Mouse (Mus musculus): ENCODE data around the gene Elk3. TPM values are rescaled to one million over a fixed set of nuclear protein-coding genes. Genes with fewer than 3 reads are reported as not detected.

Gene Elk3
- polyA plus RNA-seq, 1 experiment from 2014 or later: 21.9 TPM

DNA sequence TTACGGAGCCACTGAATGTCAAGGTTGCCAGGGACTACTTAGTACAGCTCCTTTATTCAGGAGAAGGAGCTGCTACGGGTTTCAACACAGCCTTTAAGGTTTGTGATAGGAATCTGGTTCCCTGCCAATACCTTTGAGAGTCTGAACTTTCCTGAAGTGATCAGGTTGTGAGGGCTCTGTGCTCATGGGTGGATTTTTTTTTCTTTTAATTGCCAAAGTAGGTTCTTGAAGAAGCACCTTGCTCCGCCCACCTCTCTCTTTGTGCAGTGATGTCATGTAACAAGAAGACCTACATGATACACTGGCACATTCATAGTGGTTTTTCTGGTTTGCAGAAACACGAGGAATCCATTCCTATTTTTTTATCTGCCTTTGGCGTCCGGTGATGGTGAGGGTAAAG lies 16.3 kb upstream of the Elk3 start:
- 81% methylated on average over 6 of the region's 6 CpGs for WGBS
- ATAC-seq: no peak

DNA sequence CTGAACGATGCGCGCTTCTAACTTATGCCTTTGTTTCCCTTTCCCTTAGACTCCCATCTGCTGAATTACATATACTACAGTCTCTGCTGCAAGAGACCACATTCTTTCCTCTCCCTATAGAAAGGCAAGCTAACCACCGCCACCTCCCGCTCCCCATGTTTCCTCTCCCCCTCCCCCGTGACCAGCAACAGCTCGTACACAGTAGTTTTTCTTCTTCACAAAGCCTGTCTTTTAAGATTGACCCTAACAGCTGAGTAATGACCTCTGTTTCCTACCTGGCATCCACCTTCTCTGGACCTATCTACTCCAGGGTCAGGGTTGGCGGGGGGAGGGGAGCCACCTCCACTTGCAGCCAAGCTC lies 15.8 kb upstream of the Elk3 start:
- H3K27ac ChIP-seq: no peak overlapping the region
- no peaks in the 10 kb centered on the region for H3K36me3 ChIP-seq
- no peak for ATAC-seq

More for the DNA sequence above, 16.3 kb upstream of the Elk3 start:
- H3K27ac ChIP-seq: no peak overlapping the region
- no peaks in the 10 kb centered on the region for H3K27me3 ChIP-seq (replicated peaks)
- H3K9me3 ChIP-seq: no peaks in the 10 kb centered on the region
- H3K4me3 ChIP-seq (replicated peaks): no peak overlapping the region
- H3K9ac ChIP-seq: no peak overlapping the region
- peaks cover 6% of the 10 kb centered on the region; the same call in 1 of the 2 replicates for H3K4me1 ChIP-seq (replicated peaks)
- H3K36me3 ChIP-seq: no peaks in the 10 kb centered on the region
- no peak overlapping the region for H3K4me2 ChIP-seq (replicated peaks)

GRCm38 (mm10) chr10:93325804-93326740 lies 15.1 kb upstream of the Elk3 start:
- 63% methylated on average over 12 of the region's 12 CpGs for WGBS
- H3K4me1 ChIP-seq (replicated peaks): peaks cover 6% of the 10 kb centered on the region; the same call in 1 of the 2 replicates
- no peak overlapping the region for H3K4me2 ChIP-seq (replicated peaks)
- no peak overlapping the region for H3K4me3 ChIP-seq (replicated peaks)
- H3K9me3 ChIP-seq: no peaks in the 10 kb centered on the region
- no peak overlapping the region for H3K27ac ChIP-seq
- no peak overlapping the region for H3K9ac ChIP-seq
- no peaks in the 10 kb centered on the region for H3K36me3 ChIP-seq
- no peaks in the 10 kb centered on the region for H3K27me3 ChIP-seq (replicated peaks)
- ATAC-seq: peak; percentile 77; the same call in 1 of the 2 replicates

More for the DNA sequence above, 15.8 kb upstream of the Elk3 start:
- H3K4me2 ChIP-seq (replicated peaks): no peak overlapping the region
- H3K27me3 ChIP-seq (replicated peaks): no peaks in the 10 kb centered on the region
- no peak overlapping the region for H3K9ac ChIP-seq
- no peaks in the 10 kb centered on the region for H3K9me3 ChIP-seq
- H3K4me3 ChIP-seq (replicated peaks): no peak overlapping the region
- 79% methylated on average over 8 of the region's 8 CpGs for WGBS
- H3K4me1 ChIP-seq (replicated peaks): peaks cover 6% of the 10 kb centered on the region; the same call in 1 of the 2 replicates

DNA sequence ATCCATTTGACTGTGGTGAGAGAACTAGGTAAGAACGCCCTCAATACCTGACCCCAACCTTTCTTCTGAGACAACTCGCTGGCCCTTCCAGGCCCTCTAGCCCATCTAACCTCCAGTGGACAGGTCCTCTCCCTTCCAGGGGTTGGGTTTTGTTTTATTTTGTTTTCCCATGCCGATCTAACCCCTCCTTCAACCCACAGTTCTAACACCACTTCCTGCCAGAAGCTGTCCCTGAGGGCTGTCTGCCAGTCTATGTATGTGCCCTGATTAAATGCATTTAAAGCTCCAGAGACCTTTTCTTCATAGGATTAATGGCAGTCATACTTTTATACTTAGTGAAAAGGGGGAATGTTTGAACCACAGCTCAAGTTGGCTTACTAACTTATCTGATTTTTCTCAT lies 14.4 kb upstream of the Elk3 start:
- Histone ChIP-seq H3K4me2 (replicated peaks) (no peak overlapping the region), H3K27me3 (replicated peaks) (no peaks in the 10 kb centered on the region), H3K4me1 (replicated peaks) (peaks cover 6% of the 10 kb centered on the region; the same call in 1 of the 2 replicates), H3K36me3 (no peaks in the 10 kb centered on the region), H3K9ac (no peak overlapping the region), H3K4me3 (replicated peaks) (no peak overlapping the region), H3K27ac (no peak overlapping the region), H3K9me3 (no peaks in the 10 kb centered on the region)
- no peak for ATAC-seq
- WGBS: 68% methylated on average over 3 of the region's 3 CpGs

- H3K36me3 ChIP-seq: no peaks in the 10 kb centered on the region
- H3K27ac ChIP-seq: no peak overlapping the region
- no peak overlapping the region for H3K4me3 ChIP-seq (replicated peaks)
- H3K4me1 ChIP-seq (replicated peaks): peaks cover 6% of the 10 kb centered on the region; the same call in 1 of the 2 replicates
- H3K9me3 ChIP-seq: no peaks in the 10 kb centered on the region
- no peak overlapping the region for H3K4me2 ChIP-seq (replicated peaks)
- ATAC-seq: no peak
- WGBS: 98% methylated on average over 2 of the region's 2 CpGs
- no peaks in the 10 kb centered on the region for H3K27me3 ChIP-seq (replicated peaks)
- no peak overlapping the region for H3K9ac ChIP-seq
These were observed 13.5 kb upstream of the Elk3 start for GRCm38 (mm10) chr10:93324438-93324837.

GRCm38 (mm10) chr10:93323659-93324058 lies 12.7 kb upstream of the Elk3 start:
- Histone ChIP-seq H3K4me2 (replicated peaks) (no peak overlapping the region), H3K27me3 (replicated peaks) (no peaks in the 10 kb centered on the region), H3K9me3 (no peaks in the 10 kb centered on the region), H3K27ac (no peak overlapping the region), H3K4me1 (replicated peaks) (peaks cover 6% of the 10 kb centered on the region; the same call in 1 of the 2 replicates), H3K9ac (no peak overlapping the region), H3K4me3 (replicated peaks) (no peak overlapping the region), H3K36me3 (no peaks in the 10 kb centered on the region)
- 93% methylated on average over 2 of the region's 2 CpGs for WGBS
- no peak for ATAC-seq

DNA sequence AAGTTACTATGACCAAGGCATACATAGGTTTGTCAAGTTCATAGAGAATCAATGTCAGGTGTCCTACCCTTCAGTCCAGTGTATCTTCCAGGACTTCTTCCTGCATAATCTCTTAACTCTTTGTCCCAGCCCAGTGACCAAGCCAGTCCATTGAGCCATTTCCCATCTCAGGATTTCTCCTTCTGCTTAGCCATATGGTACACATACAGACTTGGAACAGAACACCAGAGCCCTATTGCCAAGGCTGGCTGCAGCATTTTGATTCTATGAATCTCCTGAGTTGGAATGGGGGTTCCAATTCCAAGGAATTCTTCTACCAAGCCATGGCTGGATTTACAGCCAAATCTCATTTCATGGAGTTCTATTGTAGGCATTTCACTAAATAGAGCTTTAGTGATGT lies 10.8 kb upstream of the Elk3 start:
- no peak overlapping the region for H3K4me2 ChIP-seq (replicated peaks)
- no peaks in the 10 kb centered on the region for H3K36me3 ChIP-seq
- no peak for ATAC-seq
- no peaks in the 10 kb centered on the region for H3K9me3 ChIP-seq
- H3K27me3 ChIP-seq (replicated peaks): no peaks in the 10 kb centered on the region
- no peak overlapping the region for H3K27ac ChIP-seq
- peaks cover 6% of the 10 kb centered on the region; the same call in 1 of the 2 replicates for H3K4me1 ChIP-seq (replicated peaks)
- no peak overlapping the region for H3K9ac ChIP-seq
- H3K4me3 ChIP-seq (replicated peaks): no peak overlapping the region

DNA sequence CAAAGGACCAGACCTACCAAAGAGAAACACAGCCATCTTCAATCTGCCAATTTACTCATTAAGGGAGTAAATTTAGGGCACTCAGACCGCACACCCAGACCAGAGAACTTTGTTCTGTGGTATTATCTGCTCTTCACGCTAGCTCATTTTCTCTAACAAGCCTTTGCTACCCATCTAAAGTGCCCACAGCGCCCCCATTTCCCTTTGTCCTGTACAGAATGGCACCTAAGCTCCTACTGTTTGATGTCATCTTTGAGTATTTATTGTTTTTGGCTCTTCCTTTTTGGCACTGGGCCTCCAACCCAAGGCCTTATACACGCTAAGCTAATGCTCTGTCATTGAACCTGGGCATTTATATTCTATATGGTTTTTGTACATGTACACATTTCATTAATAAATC lies 9.2 kb upstream of the Elk3 start:
- H3K27ac ChIP-seq: no peak overlapping the region
- H3K4me2 ChIP-seq (replicated peaks): no peak overlapping the region
- no peaks in the 10 kb centered on the region for H3K4me1 ChIP-seq (replicated peaks)
- no peaks in the 10 kb centered on the region for H3K36me3 ChIP-seq
- H3K4me3 ChIP-seq (replicated peaks): no peak overlapping the region
- 79% methylated on average over 4 of the region's 4 CpGs for WGBS
- no peaks in the 10 kb centered on the region for H3K9me3 ChIP-seq
- no peaks in the 10 kb centered on the region; the same call in 1 of the 2 replicates for H3K27me3 ChIP-seq (replicated peaks)
- ATAC-seq: no peak
- no peak overlapping the region for H3K9ac ChIP-seq

DNA sequence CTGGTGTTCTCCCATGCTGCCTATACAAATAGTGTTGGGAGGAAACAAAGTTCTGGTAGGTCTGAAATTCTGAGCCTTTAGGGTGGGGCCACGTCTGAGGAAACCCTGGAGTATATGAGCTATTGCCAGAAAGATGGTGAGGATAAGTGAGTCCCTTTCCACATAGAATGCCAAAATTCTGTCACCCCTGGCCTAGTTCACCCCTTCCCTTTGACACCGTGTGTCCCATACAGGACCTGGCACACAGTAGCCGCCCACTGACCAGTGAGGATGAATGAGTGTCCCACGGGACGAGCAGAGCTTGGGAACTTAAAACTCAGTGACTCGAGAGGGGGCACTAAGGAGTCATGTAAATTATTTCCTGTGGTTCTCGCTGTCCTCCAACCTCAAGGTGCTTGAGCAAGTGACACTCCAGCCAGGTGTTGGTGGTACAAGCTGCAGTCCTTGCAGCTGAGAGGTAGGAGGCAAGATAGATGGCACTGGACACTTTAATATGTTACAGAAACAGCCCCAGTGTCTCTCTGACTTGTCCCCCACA lies 8.7 kb upstream of the Elk3 start:
- 75% methylated on average over 7 of the region's 7 CpGs for WGBS
- Histone ChIP-seq H3K4me3 (replicated peaks) (no peak overlapping the region), H3K9ac (no peak overlapping the region), H3K36me3 (no peaks in the 10 kb centered on the region), H3K9me3 (no peaks in the 10 kb centered on the region), H3K4me1 (replicated peaks) (no peaks in the 10 kb centered on the region), H3K27me3 (replicated peaks) (no peaks in the 10 kb centered on the region; the same call in 1 of the 2 replicates), H3K4me2 (replicated peaks) (no peak overlapping the region), H3K27ac (no peak overlapping the region)
- ATAC-seq: no peak

DNA sequence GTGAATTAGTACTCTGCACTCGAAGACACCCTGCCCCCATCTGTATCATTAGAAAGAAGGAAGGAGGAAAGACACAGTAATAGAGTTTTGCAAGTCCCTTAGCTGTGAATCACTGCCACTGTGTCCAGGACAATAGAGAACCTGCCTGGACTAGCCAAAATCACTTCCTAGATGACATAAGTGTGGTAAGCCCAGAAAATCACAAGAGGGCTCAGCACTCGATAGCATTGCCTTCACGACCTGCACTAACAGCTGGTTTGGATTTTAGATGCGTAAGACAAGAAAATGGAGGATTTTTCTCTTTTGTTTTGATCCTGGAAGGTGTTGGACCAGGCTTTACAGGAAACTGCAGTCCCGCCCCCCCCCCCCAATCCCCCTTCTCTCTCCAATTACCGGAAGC lies 6.0 kb upstream of the Elk3 start:
- Histone ChIP-seq H3K27ac (no peak overlapping the region), H3K9ac (no peak overlapping the region), H3K4me2 (replicated peaks) (no peak overlapping the region), H3K9me3 (no peaks in the 10 kb centered on the region), H3K4me1 (replicated peaks) (no peaks in the 10 kb centered on the region), H3K36me3 (no peaks in the 10 kb centered on the region), H3K27me3 (replicated peaks) (no peaks in the 10 kb centered on the region; the same call in 1 of the 2 replicates), H3K4me3 (replicated peaks) (no peak overlapping the region)
- ATAC-seq: no peak
- 54% methylated on average over 6 of the region's 6 CpGs for WGBS

DNA sequence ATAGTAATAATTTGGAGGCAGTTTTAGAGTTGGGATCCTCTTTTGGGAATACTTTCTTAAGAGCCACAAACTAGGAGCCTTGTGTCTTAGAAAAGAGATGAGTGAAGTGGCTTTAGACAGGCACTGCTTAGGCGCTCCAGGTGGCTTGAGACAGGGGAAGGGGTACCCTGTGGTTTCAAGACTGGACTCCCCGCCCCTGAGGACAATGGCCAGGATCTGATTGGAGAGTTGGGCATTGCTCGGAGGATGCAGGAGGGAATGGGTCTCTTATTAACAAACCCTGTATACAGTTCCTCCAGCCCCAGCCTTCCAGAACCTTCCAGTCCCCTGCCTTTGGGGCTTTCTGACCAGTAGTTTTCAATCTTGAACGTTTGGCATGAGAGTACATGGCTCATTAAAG lies 641 bp upstream of the Elk3 start:
- Histone ChIP-seq H3K4me2 (replicated peaks) (peak overlapping the region; percentile 98), H3K9me3 (no peaks in the 10 kb centered on the region), H3K36me3 (no peaks in the 10 kb centered on the region), H3K27ac (0 out of 2 replicates have a peak overlapping the region, but pooled peaks have one; percentile 22), H3K27me3 (replicated peaks) (peaks cover 3% of the 10 kb centered on the region; the same call in 1 of the 2 replicates), H3K4me3 (replicated peaks) (peak overlapping the region; percentile 74), H3K4me1 (replicated peaks) (0 out of 2 replicates have a peak, but pooled peaks cover 5% of the 10 kb centered on the region), H3K9ac (0 out of 2 replicates have a peak overlapping the region, but pooled peaks have one; percentile 81)
- no peak for ATAC-seq
- WGBS: 9% methylated on average over 4 of the region's 4 CpGs

- H3K9me3 ChIP-seq: no peaks in the 10 kb centered on the region
- peak overlapping the region; percentile 74 for H3K4me3 ChIP-seq (replicated peaks)
- ATAC-seq: peak; percentile 49
- H3K4me1 ChIP-seq (replicated peaks): 0 out of 2 replicates have a peak, but pooled peaks cover 5% of the 10 kb centered on the region
- peak overlapping the region; percentile 98 for H3K4me2 ChIP-seq (replicated peaks)
- H3K9ac ChIP-seq: peak overlapping the region; percentile 81
- WGBS: under 1% methylated on average over 43 of the region's 43 CpGs
- H3K36me3 ChIP-seq: no peaks in the 10 kb centered on the region
- peak overlapping the region; percentile 90 for H3K27ac ChIP-seq
- peaks cover 3% of the 10 kb centered on the region; the same call in 1 of the 2 replicates for H3K27me3 ChIP-seq (replicated peaks)
These were observed 857 bp downstream of the Elk3 start for GRCm38 (mm10) chr10:93309934-93310621.

All from intestine, embryonic 15.5 days (tissue).